ENCODE assay signal across 11 mouse cellular contexts in the genomic region with DNA sequence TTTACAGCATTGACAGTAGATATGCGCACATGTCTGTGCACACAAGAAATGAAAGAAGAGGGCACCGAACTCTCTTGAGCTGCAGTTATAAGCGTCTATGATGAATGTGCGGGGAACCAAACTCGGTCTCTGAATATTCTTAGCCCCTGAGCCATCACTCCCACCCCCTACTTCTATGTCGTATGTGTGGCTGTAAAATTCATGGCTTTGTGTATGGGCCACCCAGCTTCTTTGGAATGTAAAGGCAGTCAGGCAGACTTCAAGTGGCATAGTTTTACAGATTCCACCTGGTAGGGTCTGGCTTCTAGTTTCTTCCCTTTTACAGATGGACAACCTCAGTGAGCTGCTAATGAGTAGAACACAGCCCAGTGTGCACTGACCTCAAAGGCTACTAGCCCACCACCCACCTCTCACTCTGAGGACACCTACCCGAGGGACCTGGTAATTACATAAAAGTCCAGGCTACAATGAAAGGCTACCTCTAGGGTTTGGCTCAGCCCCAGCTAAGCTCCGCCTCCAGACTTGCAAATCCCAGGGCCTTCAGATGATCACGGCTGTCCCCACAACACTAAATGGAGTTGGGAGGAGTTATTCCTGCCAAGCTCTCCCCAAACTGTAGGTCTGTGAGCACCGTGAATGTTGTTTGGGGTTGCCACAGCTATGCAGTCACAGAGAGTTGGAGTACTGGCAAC. TPM values are rescaled to one million over a fixed set of nuclear protein-coding genes. Genes with fewer than 3 reads are reported as not detected.
DNase-seq lines count a peak whose midpoint lies in the region; ATAC-seq and TF ChIP-seq lines count a peak whose summit lies in the region.
"Had no signal": no experiment of that assay in that cellular context is flagged by ENCODE, and none has a peak within 500 bp of the region (broad histone marks: within the 10 kb centered on the region; RNA-seq: fewer than 3 reads in every experiment).

No protein-coding gene starts in this region.

- no peaks in the 10 kb centered on the region for H3K9me3 ChIP-seq in hindbrain, embryonic 15.5 days
- H3K9me3 ChIP-seq in hindbrain, embryonic 16.5 days (ENCODE audit: control insufficient read depth, low read length) = no peaks in the 10 kb centered on the region
- H3K9me3 ChIP-seq in kidney, embryonic 14.5 days (ENCODE audit: control insufficient read depth, low read length) = no peaks in the 10 kb centered on the region
- H3K9me3 ChIP-seq in lung, embryonic 15.5 days = no peaks in the 10 kb centered on the region
- H3K9me3 ChIP-seq in hindbrain, embryonic 14.5 days (ENCODE audit: control insufficient read depth, low read length) = no peaks in the 10 kb centered on the region
- H3K9me3 ChIP-seq: heart, embryonic 15.5 days; liver, embryonic 15.5 days had no signal

- DNase-seq in brain, embryonic 14.5 days (ENCODE audit: low read depth) = peak; percentile 44
- no peak for DNase-seq in hindbrain, embryonic 14.5 days (ENCODE audit: low spot score)
- no peak for DNase-seq in spleen, adult 18-20 months
- DNase-seq in spleen, postnatal 10 days (ENCODE audit: low spot score in 2 of 2) = no peak
- DNase-seq: cerebellum, adult 18-20 months had no signal

- no peaks in the 10 kb centered on the region for H3K36me3 ChIP-seq in hindbrain, embryonic 15.5 days
- no peaks in the 10 kb centered on the region for H3K36me3 ChIP-seq in hindbrain, embryonic 16.5 days (ENCODE audit: control insufficient read depth, insufficient read depth, low read length)
- H3K36me3 ChIP-seq in kidney, embryonic 14.5 days (ENCODE audit: control insufficient read depth, insufficient read depth, low read length) = no peaks in the 10 kb centered on the region
- H3K36me3 ChIP-seq in lung, embryonic 15.5 days = no peaks in the 10 kb centered on the region
- H3K36me3 ChIP-seq in hindbrain, embryonic 14.5 days (replicated peaks; ENCODE audit: control insufficient read depth, insufficient read depth) = no peaks in the 10 kb centered on the region
- H3K36me3 ChIP-seq: heart, embryonic 15.5 days; liver, embryonic 15.5 days had no signal

- H3K4me1 ChIP-seq in hindbrain, embryonic 15.5 days (replicated peaks) = peaks cover 19% of the 10 kb centered on the region
- H3K4me1 ChIP-seq in hindbrain, embryonic 16.5 days (ENCODE audit: control insufficient read depth, insufficient read depth, low read depth, low read length) = peaks cover 8% of the 10 kb centered on the region
- peaks cover 39% of the 10 kb centered on the region for H3K4me1 ChIP-seq in kidney, embryonic 14.5 days (ENCODE audit: control insufficient read depth, insufficient read depth, low read length)
- peaks cover 46% of the 10 kb centered on the region for H3K4me1 ChIP-seq in lung, embryonic 15.5 days
- peaks cover 6% of the 10 kb centered on the region for H3K4me1 ChIP-seq in hindbrain, embryonic 14.5 days (replicated peaks; ENCODE audit: control insufficient read depth, insufficient read depth, low read length)
- H3K4me1 ChIP-seq: liver, embryonic 15.5 days had no signal

- ATAC-seq in hindbrain, embryonic 15.5 days (ENCODE audit: low FRiP score, low read depth) = no peak
- no peak for ATAC-seq in hindbrain, embryonic 16.5 days
- ATAC-seq in kidney, embryonic 14.5 days (ENCODE audit: low FRiP score, low TSS enrichment) = peak; percentile 71
- ATAC-seq in lung, embryonic 15.5 days (ENCODE audit: borderline replicate concordance, extremely low read depth, low FRiP score, low TSS enrichment) = peak; percentile 50; the same call in 1 of the 2 replicates
- ATAC-seq in hindbrain, embryonic 14.5 days (ENCODE audit: low FRiP score) = no peak

- H3K4me3 ChIP-seq in hindbrain, embryonic 15.5 days = no peak overlapping the region
- H3K4me3 ChIP-seq in hindbrain, embryonic 16.5 days (ENCODE audit: low read length) = no peak overlapping the region
- no peak overlapping the region for H3K4me3 ChIP-seq in kidney, embryonic 14.5 days (ENCODE audit: low read length)
- no peak overlapping the region for H3K4me3 ChIP-seq in lung, embryonic 15.5 days
- no peak overlapping the region for H3K4me3 ChIP-seq in hindbrain, embryonic 14.5 days (replicated peaks; ENCODE audit: low read length)
- H3K4me3 ChIP-seq: heart, embryonic 15.5 days; liver, embryonic 15.5 days had no signal

- 60% methylated on average over 10 of the region's 10 CpGs for WGBS in hindbrain, embryonic 15.5 days
- WGBS in hindbrain, embryonic 16.5 days = 57% methylated on average over 10 of the region's 10 CpGs
- 36% methylated on average over 10 of the region's 10 CpGs for WGBS in kidney, embryonic 14.5 days
- 32% methylated on average over 10 of the region's 10 CpGs for WGBS in lung, embryonic 15.5 days
- 63% methylated on average over 10 of the region's 10 CpGs for WGBS in hindbrain, embryonic 14.5 days

- TF ChIP-seq CTCF in brain, embryonic 14.5 days (IDR thresholded peaks at IDR 0.05; ENCODE audit: borderline replicate concordance, extremely low read depth, insufficient read depth, insufficient read length) = no peak

- H3K9ac ChIP-seq in hindbrain, embryonic 15.5 days = no peak overlapping the region
- no peak overlapping the region for H3K9ac ChIP-seq in hindbrain, embryonic 16.5 days (ENCODE audit: low read depth, low read length)
- no peak overlapping the region for H3K9ac ChIP-seq in kidney, embryonic 14.5 days (ENCODE audit: low read depth, low read length)
- no peak overlapping the region for H3K9ac ChIP-seq in lung, embryonic 15.5 days
- H3K9ac ChIP-seq in hindbrain, embryonic 14.5 days = no peak overlapping the region
- H3K9ac ChIP-seq: heart, embryonic 15.5 days; liver, embryonic 15.5 days had no signal

- H3K4me2 ChIP-seq in hindbrain, embryonic 15.5 days = no peak overlapping the region
- no peak overlapping the region for H3K4me2 ChIP-seq in hindbrain, embryonic 16.5 days (ENCODE audit: low read length)
- no peak overlapping the region for H3K4me2 ChIP-seq in kidney, embryonic 14.5 days (replicated peaks; ENCODE audit: low read depth, low read length)
- H3K4me2 ChIP-seq in lung, embryonic 15.5 days = no peak overlapping the region
- H3K4me2 ChIP-seq in hindbrain, embryonic 14.5 days (replicated peaks) = no peak overlapping the region
- H3K4me2 ChIP-seq: heart, embryonic 15.5 days; liver, embryonic 15.5 days had no signal

- H3K27ac ChIP-seq in hindbrain, embryonic 15.5 days (replicated peaks) = peak overlapping the region; percentile 42; the same call in 1 of the 2 replicates
- H3K27ac ChIP-seq in hindbrain, embryonic 16.5 days (ENCODE audit: low read depth, low read length) = no peak overlapping the region
- H3K27ac ChIP-seq in kidney, embryonic 14.5 days (ENCODE audit: low read depth, low read length) = peak overlapping the region; percentile 81
- peak overlapping the region; percentile 72 for H3K27ac ChIP-seq in lung, embryonic 15.5 days
- no peak overlapping the region for H3K27ac ChIP-seq in hindbrain, embryonic 14.5 days
- H3K27ac ChIP-seq: liver, embryonic 15.5 days had no signal

- TF ChIP-seq POLR2A in brain, embryonic 14.5 days (IDR thresholded peaks at IDR 0.05; ENCODE audit: borderline replicate concordance, extremely low read depth, insufficient read depth, insufficient read length, poor library complexity, severe bottlenecking) = no peak

- H3K27me3 ChIP-seq in hindbrain, embryonic 15.5 days = no peaks in the 10 kb centered on the region
- no peaks in the 10 kb centered on the region for H3K27me3 ChIP-seq in hindbrain, embryonic 16.5 days (replicated peaks; ENCODE audit: control insufficient read depth, insufficient read depth, low read length)
- H3K27me3 ChIP-seq in kidney, embryonic 14.5 days (ENCODE audit: control insufficient read depth, insufficient read depth, low read length) = no peaks in the 10 kb centered on the region
- no peaks in the 10 kb centered on the region for H3K27me3 ChIP-seq in lung, embryonic 15.5 days
- H3K27me3 ChIP-seq in hindbrain, embryonic 14.5 days (ENCODE audit: control insufficient read depth, insufficient read depth, low read length) = no peaks in the 10 kb centered on the region
- H3K27me3 ChIP-seq: heart, embryonic 15.5 days had no signal

RNA-seq across cellular contexts. Expression of a gene that starts 17.6 kb away (rescaled TPM):
- polyA plus RNA-seq in hindbrain, embryonic 15.5 days (2015; fragmentation: Nextera tagmentation; extraction: Ambion mirVana) = 1.5 and 2.0 TPM in 2 replicates
- polyA plus RNA-seq in hindbrain, embryonic 16.5 days (2015; fragmentation: Nextera tagmentation; extraction: Ambion mirVana) = 1.6 and 2.0 TPM in 2 replicates
- polyA plus RNA-seq in brain, embryonic 14.5 days (2012; rRNA removed) = 1.9 and 2.1 TPM in 2 replicates
- 0.91 and 1.1 TPM in 2 replicates for polyA plus RNA-seq in kidney, embryonic 14.5 days (2014; fragmentation: Nextera tagmentation; extraction: Ambion mirVana)
- 1.2 and 1.4 TPM in 2 replicates for polyA plus RNA-seq in lung, embryonic 15.5 days (2015; fragmentation: Nextera tagmentation; extraction: Ambion mirVana)
- 0.78 and 0.90 TPM in 2 replicates for polyA plus RNA-seq in hindbrain, embryonic 14.5 days (2014; fragmentation: Nextera tagmentation; extraction: Ambion mirVana)

RNA-seq across cellular contexts. Expression of a gene that starts 18.5 kb away (rescaled TPM):
- polyA plus RNA-seq in hindbrain, embryonic 15.5 days (2015; fragmentation: Nextera tagmentation; extraction: Ambion mirVana) = 67.0 and 71.5 TPM in 2 replicates
- polyA plus RNA-seq in hindbrain, embryonic 16.5 days (2015; fragmentation: Nextera tagmentation; extraction: Ambion mirVana) = 19.9 and 23.5 TPM in 2 replicates
- 193 and 196 TPM in 2 replicates for polyA plus RNA-seq in brain, embryonic 14.5 days (2012; rRNA removed)
- polyA plus RNA-seq in kidney, embryonic 14.5 days (2014; fragmentation: Nextera tagmentation; extraction: Ambion mirVana) = 46.6 and 50.2 TPM in 2 replicates
- 75.8 and 83.5 TPM in 2 replicates for polyA plus RNA-seq in lung, embryonic 15.5 days (2015; fragmentation: Nextera tagmentation; extraction: Ambion mirVana)
- polyA plus RNA-seq in hindbrain, embryonic 14.5 days (2014; fragmentation: Nextera tagmentation; extraction: Ambion mirVana) = 46.2 and 52.8 TPM in 2 replicates

RNA-seq across cellular contexts. Expression of a gene that starts 26.1 kb away (rescaled TPM):
- polyA plus RNA-seq in hindbrain, embryonic 15.5 days (2015; fragmentation: Nextera tagmentation; extraction: Ambion mirVana) = 4.2 and 4.8 TPM in 2 replicates
- polyA plus RNA-seq in hindbrain, embryonic 16.5 days (2015; fragmentation: Nextera tagmentation; extraction: Ambion mirVana) = 4.3 and 4.9 TPM in 2 replicates
- polyA plus RNA-seq in brain, embryonic 14.5 days (2012; rRNA removed) = 5.4 and 5.6 TPM in 2 replicates
- 3.2 and 4.4 TPM in 2 replicates for polyA plus RNA-seq in kidney, embryonic 14.5 days (2014; fragmentation: Nextera tagmentation; extraction: Ambion mirVana)
- 4.3 and 4.6 TPM in 2 replicates for polyA plus RNA-seq in lung, embryonic 15.5 days (2015; fragmentation: Nextera tagmentation; extraction: Ambion mirVana)
- polyA plus RNA-seq in hindbrain, embryonic 14.5 days (2014; fragmentation: Nextera tagmentation; extraction: Ambion mirVana) = 3.4 and 4.4 TPM in 2 replicates

Comparison
In these comparisons a context has a peak if more than half of its experiments do, and no peak if none do; other contexts are left out.
1. H3K27ac ChIP-seq: peak in hindbrain, embryonic 15.5 days (single experiment), kidney, embryonic 14.5 days (single experiment) and lung, embryonic 15.5 days (single experiment); none in hindbrain, embryonic 16.5 days (single experiment) and hindbrain, embryonic 14.5 days (single experiment).
2. ATAC-seq: peak in kidney, embryonic 14.5 days (single experiment) and lung, embryonic 15.5 days (single experiment); none in hindbrain, embryonic 15.5 days (single experiment), hindbrain, embryonic 16.5 days (single experiment) and hindbrain, embryonic 14.5 days (single experiment).